In the genomic region with DNA sequence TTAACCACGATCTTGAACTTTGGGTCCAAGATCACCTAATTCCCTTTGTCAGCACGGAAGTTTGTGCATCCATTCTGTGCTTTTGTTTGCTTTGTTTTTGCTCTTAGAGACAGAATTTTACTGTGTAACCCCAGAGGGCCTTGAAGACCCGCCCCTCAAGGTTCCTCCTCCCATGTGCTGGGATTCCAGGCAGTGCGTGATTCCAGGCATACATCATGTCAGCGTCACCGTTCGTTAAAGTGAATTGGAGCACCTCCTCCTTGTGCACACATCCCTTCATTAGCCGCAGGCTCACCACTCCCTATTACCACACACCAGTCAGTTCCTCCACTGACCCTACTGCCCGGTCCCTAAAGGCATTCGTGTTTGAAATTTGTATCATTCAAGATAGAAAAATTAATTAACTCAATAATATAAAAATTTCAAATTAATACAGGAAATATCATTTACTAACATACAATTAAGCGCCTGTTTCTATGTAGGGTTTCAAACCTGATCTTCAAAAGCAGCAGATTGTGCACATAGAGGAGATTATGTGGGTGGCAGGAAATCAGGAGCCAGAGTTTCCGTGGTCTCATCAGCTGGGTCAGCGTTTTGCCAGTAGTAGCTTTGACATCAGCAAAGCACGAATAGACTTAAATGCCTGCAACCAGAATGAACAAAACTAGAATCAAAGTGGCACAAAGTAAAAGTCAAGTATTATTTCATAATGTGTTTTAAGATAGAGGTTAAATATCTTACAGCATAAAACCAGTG, we compare ENCODE assay signal across 14 mouse cellular contexts.
"Had no signal": no experiment of that assay in that cellular context is flagged by ENCODE, and none has a peak within 500 bp of the region (broad histone marks: within the 10 kb centered on the region; RNA-seq: fewer than 3 reads in every experiment).

No protein-coding gene starts in this region.

- H3K9me3 ChIP-seq: limb, embryonic 13.5 days; liver, embryonic 15.5 days; megakaryocyte, embryonic 14.5 days; stomach, embryonic 15.5 days had no signal

- H3K27ac ChIP-seq: kidney, postnatal 0 days; layer of hippocampus, adult 2 months; limb, embryonic 13.5 days; liver, embryonic 15.5 days; stomach, embryonic 15.5 days had no signal

- H3K27me3 ChIP-seq: limb, embryonic 13.5 days; liver, embryonic 15.5 days; stomach, embryonic 15.5 days had no signal

- H3K4me2 ChIP-seq: limb, embryonic 13.5 days; liver, embryonic 15.5 days; midbrain, embryonic 11.5 days; stomach, embryonic 15.5 days had no signal

- H3K4me3 ChIP-seq: layer of hippocampus, adult 2 months; limb, embryonic 13.5 days; liver, embryonic 15.5 days; megakaryocyte, embryonic 14.5 days; stomach, embryonic 15.5 days had no signal

- DNase-seq: kidney, adult 9 months; kidney, postnatal 36 days; left cerebral cortex, postnatal 4 days; lung, postnatal 4 days; right cerebral cortex, postnatal 14 days; thymus, postnatal 36 days had no signal

- H3K4me1 ChIP-seq: limb, embryonic 13.5 days; stomach, embryonic 15.5 days had no signal

- H3K9ac ChIP-seq: limb, embryonic 13.5 days; liver, embryonic 15.5 days; stomach, embryonic 15.5 days had no signal

- ATAC-seq: midbrain, embryonic 16.5 days had no signal

- H3K36me3 ChIP-seq: limb, embryonic 13.5 days; liver, embryonic 15.5 days; stomach, embryonic 15.5 days had no signal
